Mouse (Mus musculus) midbrain, embryonic 13.5 days (tissue): ENCODE measurements around the gene Mtif2. TPM values are rescaled to one million over a fixed set of nuclear protein-coding genes. Genes with fewer than 3 reads are reported as not detected.

ENCODE experiments used
- ATAC-seq: fragments of 200-750 bp; cut with Nextera tagmentation; 2 replicates; pipeline ENCODE4 v1.8.0; 2017; ENCODE audit warnings: mild to moderate bottlenecking, moderate TSS enrichment, moderate library complexity
- H3K27ac ChIP-seq: fragments of 300-500 bp; sonication (generic); 2 replicates; pipeline ENCODE4 v1.5.1; 2015; ENCODE audit warnings: inconsistent platforms, mild to moderate bottlenecking, moderate library complexity
- H3K27me3 ChIP-seq: fragments of 300-500 bp; sonication (generic); 2 replicates; pipeline ENCODE4 v1.6.1; 2015; ENCODE audit warnings: mild to moderate bottlenecking, inconsistent platforms
- H3K36me3 ChIP-seq: fragments of 300-500 bp; sonication (generic); 2 replicates; pipeline ENCODE4 v1.6.1; 2015; ENCODE audit warnings: mild to moderate bottlenecking, inconsistent platforms
- H3K4me1 ChIP-seq: fragments of 300-500 bp; sonication (generic); replicated peaks from 2 replicates; pipeline ENCODE4 v1.6.1; 2015; ENCODE audit warnings: inconsistent platforms
- H3K4me2 ChIP-seq: fragments of 300-500 bp; sonication (generic); replicated peaks from 2 replicates; pipeline ENCODE4 v1.6.1; 2015; ENCODE audit warnings: moderate library complexity, mild to moderate bottlenecking, inconsistent platforms
- H3K4me3 ChIP-seq: fragments of 300-500 bp; sonication (generic); replicated peaks from 2 replicates; pipeline ENCODE4 v1.5.1; 2015; ENCODE audit warnings: mild to moderate bottlenecking, inconsistent platforms
- H3K9ac ChIP-seq: fragments of 300-500 bp; sonication (generic); replicated peaks from 2 replicates; pipeline ENCODE4 v1.6.1; 2015; ENCODE audit warnings: mild to moderate bottlenecking, inconsistent platforms
- H3K9me3 ChIP-seq: fragments of 300-500 bp; sonication (generic); 2 replicates; pipeline ENCODE4 v1.6.1; 2016; ENCODE audit warnings: mild to moderate bottlenecking, inconsistent platforms
- WGBS: fragments of 180-500 bp; shearing (Covaris S2); methylation state at CpG from one replicate; pipeline ENCODE4 v1.1.7; 2015; 5-methylcytosine and 5-hydroxymethylcytosine counted together
- polyA plus RNA-seq: library from polyadenylated mRNA; unstranded; fragments of >200 nt; fragmentation: Nextera tagmentation; extraction: Ambion mirVana; gene quantifications from 2 replicates; pipeline ENCODE4 v1.2.1, GENCODE M21; 2015

The Mtif2 gene
- polyA plus RNA-seq, 1 experiment from 2014 or later = 58.9 TPM

DNA sequence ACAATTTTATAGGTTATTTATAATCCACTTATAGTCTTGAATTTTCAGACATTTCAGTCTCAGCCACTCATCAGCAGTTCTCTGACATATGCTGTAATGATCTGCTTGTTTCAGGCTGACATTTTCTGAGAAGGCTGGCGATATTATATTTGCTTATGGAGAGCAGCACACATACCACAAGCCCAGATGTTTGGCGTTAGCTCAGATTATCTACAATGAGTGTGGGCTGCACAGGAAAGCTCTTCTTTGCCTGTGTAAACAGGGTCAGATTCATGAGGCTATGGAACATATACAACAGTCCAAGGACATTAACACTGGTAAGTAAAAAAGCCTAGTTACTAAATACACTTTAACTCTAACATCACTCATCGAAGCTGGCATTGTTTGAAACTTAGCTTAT, 45.3 kb downstream of the Mtif2 start:
- ATAC-seq = no peak
- no peak overlapping the region for H3K9ac ChIP-seq
- WGBS = 85% methylated on average over 3 of the region's 3 CpGs
- no peak overlapping the region for H3K27ac ChIP-seq
- H3K4me2 ChIP-seq = no peak overlapping the region
- H3K4me3 ChIP-seq = no peak overlapping the region
- H3K36me3 ChIP-seq = no peaks in the 10 kb centered on the region
- no peaks in the 10 kb centered on the region for H3K4me1 ChIP-seq
- no peaks in the 10 kb centered on the region for H3K9me3 ChIP-seq
- H3K27me3 ChIP-seq = no peaks in the 10 kb centered on the region

DNA sequence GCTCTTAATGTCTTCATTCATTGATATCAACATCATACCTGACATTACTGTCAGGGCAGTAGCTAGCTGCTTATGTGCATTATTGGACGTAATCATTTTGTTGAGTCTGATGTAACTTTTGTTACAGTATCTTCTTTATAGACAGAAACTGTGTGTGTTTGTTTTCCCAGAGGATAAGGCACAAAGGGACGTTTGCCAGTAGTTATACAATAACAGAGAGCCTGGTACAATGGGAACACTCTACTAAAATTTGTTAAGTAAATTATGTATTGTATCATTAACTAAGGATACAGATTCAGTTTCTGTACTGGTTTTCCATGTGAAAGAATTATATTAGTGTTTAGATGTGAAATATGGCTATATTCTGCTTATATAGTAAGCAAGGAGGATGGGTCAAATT, 46.4 kb downstream of the Mtif2 start:
- no peak for ATAC-seq
- no peaks in the 10 kb centered on the region for H3K9me3 ChIP-seq
- H3K9ac ChIP-seq = no peak overlapping the region
- H3K27me3 ChIP-seq = no peaks in the 10 kb centered on the region
- 74% methylated on average over 2 of the region's 2 CpGs for WGBS
- H3K4me1 ChIP-seq = no peaks in the 10 kb centered on the region
- H3K36me3 ChIP-seq = no peaks in the 10 kb centered on the region
- no peak overlapping the region for H3K4me3 ChIP-seq
- H3K4me2 ChIP-seq = no peak overlapping the region
- no peak overlapping the region for H3K27ac ChIP-seq

GRCm38 (mm10) chr11:29579610-29580009, 53.4 kb downstream of the Mtif2 start:
- Histone ChIP-seq H3K27ac (no peak overlapping the region), H3K27me3 (no peaks in the 10 kb centered on the region), H3K4me3 (no peak overlapping the region), H3K9me3 (no peaks in the 10 kb centered on the region), H3K4me1 (no peaks in the 10 kb centered on the region), H3K9ac (no peak overlapping the region), H3K4me2 (no peak overlapping the region), H3K36me3 (no peaks in the 10 kb centered on the region)
- no peak for ATAC-seq

Other genes starting within 250 kb of the Mtif2 start
- gene Ccdc88a, start 152.8 kb upstream of the Mtif2 start, polyA plus RNA-seq = 77.6 and 87.4 TPM in 2 replicates
- 13.4 TPM in 2 replicates for gene Prorsd1, start 11.4 kb upstream of the Mtif2 start, polyA plus RNA-seq
- gene Clhc1, start 21.5 kb downstream of the Mtif2 start, polyA plus RNA-seq = 0.19 and 0.23 TPM in 2 replicates
- 678 and 696 TPM in 2 replicates for gene Rps27a, start 21.7 kb downstream of the Mtif2 start, polyA plus RNA-seq
- 111 and 113 TPM in 2 replicates for gene Rtn4, start 166.5 kb downstream of the Mtif2 start, polyA plus RNA-seq